Mouse (Mus musculus) kidney, embryonic 14.5 days (tissue): Measurements from ENCODE around the gene Zc3h15. TPM values are rescaled to one million over a fixed set of nuclear protein-coding genes. Genes with fewer than 3 reads are reported as not detected.
A peak's percentile ranks its signal among the peaks of the same experiment; 100 is the strongest.
"Not testable (repeated sequence)": the region's sequence is repeated elsewhere in the genome, so short reads cannot be mapped to it uniquely, and the experiment has no call there.

Experiments
- ATAC-seq: fragments of 200-750 bp; cut with Nextera tagmentation; 2 replicates; pipeline ENCODE4 v1.8.0; 2017; ENCODE audit warnings: moderate number of reproducible peaks, mild to moderate bottlenecking, moderate TSS enrichment, moderate library complexity; ENCODE audit not compliant: low FRiP score, low TSS enrichment
- H3K27ac ChIP-seq: fragments of 300-500 bp; sonication (generic); 2 replicates; pipeline ENCODE4 v1.5.1; 2014; ENCODE audit warnings: low read depth, mild to moderate bottlenecking, low read length, moderate library complexity, mixed read lengths
- H3K27me3 ChIP-seq: fragments of 300-500 bp; sonication (generic); 2 replicates; pipeline ENCODE4 v1.6.1; 2014; ENCODE audit warnings: mild to moderate bottlenecking, low read length; ENCODE audit not compliant: control insufficient read depth, insufficient read depth
- H3K36me3 ChIP-seq: fragments of 300-500 bp; sonication (generic); 2 replicates; pipeline ENCODE4 v1.6.1; 2014; ENCODE audit warnings: low read length, mixed read lengths; ENCODE audit not compliant: control insufficient read depth, insufficient read depth
- H3K4me1 ChIP-seq: fragments of 300-500 bp; sonication (generic); 2 replicates; pipeline ENCODE4 v1.6.1; 2014; ENCODE audit warnings: low read length, mixed read lengths; ENCODE audit not compliant: control insufficient read depth, insufficient read depth
- H3K4me2 ChIP-seq: fragments of 300-500 bp; sonication (generic); replicated peaks from 2 replicates; pipeline ENCODE4 v1.6.1; 2014; ENCODE audit warnings: low read depth, mild to moderate bottlenecking, low read length
- H3K4me3 ChIP-seq: fragments of 300-500 bp; sonication (generic); 2 replicates; pipeline ENCODE4 v1.5.1; 2014; ENCODE audit warnings: mild to moderate bottlenecking, low read length
- H3K9ac ChIP-seq: fragments of 300-500 bp; sonication (generic); 2 replicates; pipeline ENCODE4 v1.6.1; 2014; ENCODE audit warnings: low read depth, mild to moderate bottlenecking, low read length, moderate library complexity
- H3K9me3 ChIP-seq: fragments of 300-500 bp; sonication (generic); 2 replicates; pipeline ENCODE4 v1.6.1; 2016; ENCODE audit warnings: low read length; ENCODE audit not compliant: control insufficient read depth
- WGBS: fragments of 180-500 bp; shearing (Covaris S2); extraction: QIAGEN DNeasy Blood & Tissue Kit; methylation state at CpG from one replicate; pipeline ENCODE4 v1.1.7; 2014; 5-methylcytosine and 5-hydroxymethylcytosine counted together
- polyA plus RNA-seq: library from polyadenylated mRNA; unstranded; fragments of >200 nt; fragmentation: Nextera tagmentation; extraction: Ambion mirVana; gene quantifications from 2 replicates; pipeline ENCODE4 v1.2.1, GENCODE M21; 2014

Zc3h15 gene
- polyA plus RNA-seq, 1 experiment from 2014 or later, result 145 TPM

DNA sequence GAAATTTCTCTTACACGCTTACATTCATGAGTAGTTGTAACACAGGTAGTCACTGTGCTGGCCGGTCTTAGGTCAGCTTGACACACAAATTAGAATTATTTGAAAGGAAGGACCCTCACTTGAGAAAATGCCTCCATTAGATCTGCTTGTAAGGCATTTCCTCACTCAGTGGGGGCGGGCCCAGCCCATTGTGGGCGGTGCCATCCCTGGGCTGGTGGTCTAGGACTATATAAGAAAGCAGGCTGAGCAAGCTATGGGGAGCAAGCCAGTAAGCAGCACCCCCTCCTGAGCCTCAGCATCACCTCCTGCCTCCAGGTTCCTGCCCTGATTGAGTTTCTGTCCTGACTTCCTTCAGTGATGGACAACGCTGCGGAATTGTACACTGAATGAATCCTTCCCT lies 16.3 kb upstream of the Zc3h15 start:
- ATAC-seq, result no peak
- Histone ChIP-seq H3K4me1 (no peaks in the 10 kb centered on the region), H3K9ac (no peak overlapping the region), H3K36me3 (no peaks in the 10 kb centered on the region), H3K4me2 (no peak overlapping the region), H3K4me3 (no peak overlapping the region), H3K27me3 (no peaks in the 10 kb centered on the region), H3K27ac (no peak overlapping the region), H3K9me3 (no peaks in the 10 kb centered on the region)
- 89% methylated on average over 6 of the region's 6 CpGs for WGBS

DNA sequence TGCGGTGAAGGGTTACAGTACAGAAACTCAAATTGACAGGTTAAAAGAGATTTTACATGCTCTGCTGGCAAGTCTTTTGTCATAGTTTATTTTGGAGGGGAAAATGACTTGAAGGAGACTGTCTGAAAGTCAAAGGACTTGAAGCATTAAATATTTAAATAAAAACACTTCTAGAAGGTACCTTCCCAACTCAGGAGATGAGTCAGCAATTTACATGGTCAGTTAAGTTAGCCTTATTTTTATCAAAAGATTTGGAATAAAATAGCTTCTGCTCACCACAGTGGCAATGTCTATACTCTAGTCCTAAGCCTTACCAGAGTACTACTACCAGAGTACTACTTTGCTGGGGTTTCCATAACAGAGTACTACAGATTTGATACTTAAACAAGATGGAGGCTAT lies 2.2 kb upstream of the Zc3h15 start:
- Histone ChIP-seq H3K9ac (no peak overlapping the region), H3K27me3 (no peaks in the 10 kb centered on the region)
- no peak for ATAC-seq

DNA sequence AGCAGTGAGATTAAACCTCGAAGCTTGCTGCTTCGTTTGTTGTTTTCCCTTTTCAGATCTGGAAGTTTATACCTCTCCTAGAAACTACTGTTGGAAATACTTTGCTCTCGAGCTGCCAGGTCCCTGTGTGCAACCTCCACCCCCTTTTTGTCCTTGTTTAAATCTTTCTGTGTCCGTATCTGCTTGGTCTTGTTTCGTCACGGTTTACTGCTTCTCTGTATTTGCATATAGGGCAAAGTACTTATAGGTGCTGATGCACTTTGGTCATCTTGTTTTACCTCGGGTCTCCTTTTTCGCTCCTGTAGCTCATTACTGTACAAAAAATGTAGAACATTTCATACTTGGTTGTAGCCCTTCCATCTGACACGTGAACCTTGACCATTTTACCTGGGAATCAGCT lies 4.7 kb downstream of the Zc3h15 start:
- Histone ChIP-seq H3K9me3 (no peaks in the 10 kb centered on the region), H3K9ac (no peak overlapping the region), H3K36me3 (peaks cover 3% of the 10 kb centered on the region; the same call in 1 of the 2 replicates), H3K27ac (no peak overlapping the region), H3K4me2 (no peak overlapping the region), H3K4me1 (peaks cover 35% of the 10 kb centered on the region), H3K27me3 (no peaks in the 10 kb centered on the region), H3K4me3 (no peak overlapping the region)
- no peak for ATAC-seq
- WGBS, result 64% methylated on average over 9 of the region's 9 CpGs

More for the DNA sequence above, 2.2 kb upstream of the Zc3h15 start:
- Histone ChIP-seq H3K36me3 (no peaks in the 10 kb centered on the region), H3K4me2 (no peak overlapping the region), H3K27ac (no peak overlapping the region), H3K4me1 (peaks cover 11% of the 10 kb centered on the region; the same call in 1 of the 2 replicates), H3K4me3 (no peak overlapping the region), H3K9me3 (no peaks in the 10 kb centered on the region)
- WGBS, result 73% methylated on average over 1 of the region's 1 CpGs

DNA sequence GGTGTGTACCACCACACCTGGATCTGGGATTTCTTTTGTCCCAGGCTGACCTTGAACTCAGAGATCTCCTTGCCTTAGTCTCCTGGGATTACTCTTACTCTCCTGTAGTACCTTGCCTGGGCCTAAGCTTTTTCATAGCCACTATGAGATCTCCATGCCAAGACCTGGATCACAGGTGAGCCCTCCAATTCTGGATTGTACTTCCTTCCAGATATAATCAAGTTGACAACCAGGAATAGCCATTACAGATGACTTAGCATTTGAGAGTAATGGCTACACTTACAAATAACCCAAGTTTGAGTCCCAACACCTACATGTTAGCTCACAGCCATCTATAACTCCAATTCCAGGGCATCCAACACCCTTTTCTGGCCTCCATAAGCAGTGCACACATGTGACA lies 8.4 kb downstream of the Zc3h15 start:
- H3K27me3 ChIP-seq, result no peaks in the 10 kb centered on the region
- no peak overlapping the region for H3K27ac ChIP-seq
- no peak overlapping the region for H3K4me2 ChIP-seq
- peaks cover 18% of the 10 kb centered on the region for H3K4me1 ChIP-seq
- H3K9me3 ChIP-seq, result no peaks in the 10 kb centered on the region
- peaks cover 21% of the 10 kb centered on the region; the same call in 1 of the 2 replicates for H3K36me3 ChIP-seq
- no peak for ATAC-seq
- no peak overlapping the region for H3K4me3 ChIP-seq
- H3K9ac ChIP-seq, result no peak overlapping the region

DNA sequence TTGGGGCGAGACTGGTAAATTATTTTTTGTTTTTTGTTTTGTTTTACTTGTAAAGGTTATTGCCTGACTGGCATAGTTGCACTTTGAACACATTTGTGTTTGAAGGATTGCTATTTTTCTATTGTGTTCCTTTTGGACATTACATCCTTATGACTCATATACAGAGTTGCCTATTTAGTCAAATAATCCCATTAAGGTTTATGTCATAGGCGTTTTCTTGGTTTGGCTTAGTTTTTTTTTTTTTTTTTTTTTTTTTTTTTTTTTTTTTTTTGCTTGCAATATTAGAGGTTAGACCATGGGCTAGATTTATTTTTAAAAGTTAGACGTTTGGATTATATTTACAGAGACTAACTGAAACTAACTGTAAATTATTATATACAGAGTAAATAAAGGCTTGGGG lies 15.0 kb downstream of the Zc3h15 start:
- Histone ChIP-seq H3K27me3 (no peaks in the 10 kb centered on the region), H3K9me3 (no peaks in the 10 kb centered on the region), H3K27ac (no peak overlapping the region), H3K4me3 (no peak overlapping the region), H3K4me1 (no peaks in the 10 kb centered on the region), H3K4me2 (no peak overlapping the region), H3K9ac (no peak overlapping the region), H3K36me3 (peaks cover 54% of the 10 kb centered on the region)
- no peak for ATAC-seq
- 90% methylated on average over 3 of the region's 3 CpGs for WGBS

DNA sequence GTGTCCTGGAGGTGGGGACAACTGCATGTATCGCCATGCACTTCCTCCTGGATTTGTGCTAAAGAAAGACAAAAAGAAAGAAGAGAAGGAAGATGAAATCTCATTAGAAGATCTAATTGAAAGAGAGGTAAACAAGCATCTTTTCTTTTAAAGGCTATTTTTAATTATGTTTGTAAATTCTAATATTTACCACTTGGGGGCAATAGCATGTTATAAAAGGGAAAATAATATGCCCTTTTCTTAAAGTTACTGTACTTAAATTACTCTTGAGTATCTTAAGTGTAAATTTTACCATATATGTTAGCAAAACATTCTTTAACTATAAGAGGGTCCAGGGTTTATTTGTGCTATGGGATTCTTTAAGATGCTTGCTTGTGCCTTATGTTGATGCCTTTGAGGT lies 15.9 kb downstream of the Zc3h15 start:
- no peak overlapping the region for H3K9ac ChIP-seq
- no peak for ATAC-seq
- H3K4me3 ChIP-seq, result no peak overlapping the region
- no peaks in the 10 kb centered on the region for H3K4me1 ChIP-seq
- no peaks in the 10 kb centered on the region for H3K27me3 ChIP-seq
- WGBS, result 92% methylated on average over 1 of the region's 1 CpGs
- H3K4me2 ChIP-seq, result no peak overlapping the region
- H3K36me3 ChIP-seq, result peaks cover 53% of the 10 kb centered on the region
- H3K9me3 ChIP-seq, result no peaks in the 10 kb centered on the region
- H3K27ac ChIP-seq, result no peak overlapping the region

DNA sequence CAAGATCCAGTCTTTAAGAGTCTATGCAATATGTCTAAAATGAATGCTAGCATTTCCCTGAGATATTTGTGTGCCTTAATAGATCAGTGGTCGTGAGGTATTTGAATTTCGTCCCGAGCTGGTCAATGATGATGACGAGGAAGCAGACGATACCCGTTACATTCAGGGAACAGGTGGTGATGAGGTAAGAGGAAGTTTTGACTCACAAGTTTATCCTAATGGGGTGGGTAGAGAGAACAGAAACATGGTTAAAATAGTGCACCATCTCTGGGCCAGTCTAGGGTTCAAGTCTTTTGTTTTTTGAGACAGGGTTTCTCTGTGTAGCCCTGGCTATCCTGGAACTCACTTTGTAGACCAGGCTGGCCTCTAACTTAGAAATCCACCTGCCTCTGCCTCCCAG lies 17.1 kb downstream of the Zc3h15 start:
- no peak for ATAC-seq
- Histone ChIP-seq H3K27me3 (no peaks in the 10 kb centered on the region), H3K4me1 (no peaks in the 10 kb centered on the region), H3K36me3 (peaks cover 48% of the 10 kb centered on the region), H3K27ac (no peak overlapping the region), H3K4me3 (no peak overlapping the region), H3K9ac (no peak overlapping the region), H3K4me2 (no peak overlapping the region), H3K9me3 (no peaks in the 10 kb centered on the region)
- 92% methylated on average over 6 of the region's 6 CpGs for WGBS

DNA sequence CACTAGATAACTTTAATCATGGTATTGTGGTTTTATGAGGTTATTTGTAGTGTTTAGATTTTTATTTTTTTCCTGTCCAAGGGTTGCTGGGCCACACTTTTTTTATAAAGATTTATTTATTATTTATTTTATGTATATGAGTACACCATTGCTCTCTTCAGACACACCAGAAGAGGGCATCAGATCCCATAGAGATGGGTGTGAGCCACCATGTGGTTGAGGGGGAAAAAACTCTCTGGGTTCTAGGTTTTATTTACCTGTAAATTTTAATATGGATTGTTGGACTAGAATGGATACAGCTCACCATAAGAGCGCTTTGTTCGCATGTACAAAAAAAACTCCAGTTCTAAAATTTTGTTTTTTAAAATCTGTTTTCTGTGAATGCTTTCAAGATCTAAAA lies 20.8 kb downstream of the Zc3h15 start:
- H3K4me3 ChIP-seq, H3K9ac ChIP-seq, H3K27ac ChIP-seq, H3K4me2 ChIP-seq, ATAC-seq, H3K27me3 ChIP-seq, H3K9me3 ChIP-seq, H3K4me1 ChIP-seq: not testable (repeated sequence)
- 98% methylated on average over 2 of the region's 2 CpGs for WGBS
- H3K36me3 ChIP-seq, result peaks cover 34% of the 10 kb centered on the region

DNA sequence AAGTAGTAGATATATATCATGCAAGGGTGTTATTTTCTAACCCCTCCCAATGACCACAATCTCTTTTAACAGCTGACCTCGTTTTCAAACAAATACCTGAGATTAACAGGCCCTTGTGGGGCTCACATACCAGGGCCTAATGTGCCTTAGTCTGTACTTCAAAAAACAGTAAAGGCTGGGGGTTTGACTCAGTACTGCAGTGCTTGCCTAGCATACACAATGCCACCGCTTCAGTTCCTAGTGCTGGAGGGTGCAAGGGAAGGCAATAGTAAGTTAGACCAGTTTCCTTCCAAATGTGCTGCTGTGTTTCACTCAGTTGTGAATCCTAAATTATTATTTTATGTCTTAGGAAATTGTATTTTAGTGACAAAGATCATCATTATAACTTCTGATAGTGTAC lies 23.2 kb downstream of the Zc3h15 start:
- H3K27me3 ChIP-seq, result no peaks in the 10 kb centered on the region
- H3K4me1 ChIP-seq, result no peaks in the 10 kb centered on the region
- no peaks in the 10 kb centered on the region for H3K9me3 ChIP-seq
- peaks cover 19% of the 10 kb centered on the region for H3K36me3 ChIP-seq
- ATAC-seq, result 0 out of 2 replicates have a peak, but pooled peaks have one; percentile 43
- H3K4me3 ChIP-seq, result no peak overlapping the region
- no peak overlapping the region for H3K9ac ChIP-seq
- H3K4me2 ChIP-seq, result no peak overlapping the region
- no peak overlapping the region for H3K27ac ChIP-seq
- WGBS, result 83% methylated on average over 2 of the region's 2 CpGs

DNA sequence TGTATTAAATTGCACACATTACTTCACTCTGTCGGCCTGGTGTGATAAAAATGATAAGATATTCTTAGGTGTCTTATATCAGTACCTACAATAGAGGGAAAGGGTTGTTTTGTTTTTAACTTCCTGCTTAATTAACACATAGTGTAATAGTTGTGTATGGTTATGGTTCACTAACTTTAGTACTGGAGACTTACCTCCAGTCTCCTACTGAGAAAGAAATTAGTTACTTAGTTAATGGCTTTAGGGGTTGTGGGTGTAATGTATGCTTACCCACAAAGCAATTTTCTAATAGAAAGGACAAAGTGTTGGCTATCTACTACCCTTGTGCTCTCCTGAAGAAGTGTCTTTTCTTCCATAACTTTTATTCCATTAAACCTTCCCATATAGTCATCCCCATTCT lies 23.8 kb downstream of the Zc3h15 start:
- Histone ChIP-seq H3K27me3 (no peaks in the 10 kb centered on the region), H3K9ac (no peak overlapping the region), H3K4me1 (no peaks in the 10 kb centered on the region), H3K36me3 (peaks cover 15% of the 10 kb centered on the region; the same call in 1 of the 2 replicates), H3K27ac (no peak overlapping the region), H3K4me2 (no peak overlapping the region), H3K4me3 (no peak overlapping the region), H3K9me3 (no peaks in the 10 kb centered on the region)
- WGBS, result 50% methylated on average over 1 of the region's 1 CpGs
- no peak for ATAC-seq
